Mouse (Mus musculus) heart, adult 2 months (tissue): ENCODE measurements at regions not wholly inside any gene's neighbourhood (a gene's known extent, or its start where the extent isn't known, plus 50 kb on each side); places are given as distances from the start of the nearest gene placed in this dataset.

Source experiments
- CTCF ChIP-seq: fragments of 200-600 bp; IDR thresholded peaks from 2 replicates; pipeline ENCODE4 v1.8.1; 2022; ENCODE audit warnings: antibody characterized with exemption, mild to moderate bottlenecking, moderate library complexity
- EP300 ChIP-seq: fragments of 200-500 bp; IDR thresholded peaks from 2 replicates; pipeline ENCODE4 v1.6.1; 2011; ENCODE audit warnings: low read depth, low read length, control low read depth; ENCODE audit not compliant: insufficient read depth

GRCm38 (mm10) chr2:45172382-45172781, 55.2 kb upstream of the Zeb2 start:
- TF ChIP-seq EP300: no peak
- TF ChIP-seq CTCF: no peak
